Mouse (Mus musculus): ENCODE measurements around the gene Pdzrn3.

The Pdzrn3 gene

GRCm38 (mm10) chr6:101377167-101377934 is at the start of gene Pdzrn3:
Gene Pdzrn3, minus strand, starts transcription at chr6:101377897.
- no peak for DNase-seq (ENCODE audit: low read depth, low spot score)

GRCm38 (mm10) chr6:101427296-101427695 is 49.6 kb upstream of the Pdzrn3 start:
- no peak for DNase-seq (ENCODE audit: low read depth, low spot score)

- no peak for DNase-seq (ENCODE audit: low read depth, low spot score)
Observed at GRCm38 (mm10) chr6:101426301-101426700, 48.6 kb upstream of the Pdzrn3 start.

- no peak for DNase-seq (ENCODE audit: low read depth, low spot score)
Observed at GRCm38 (mm10) chr6:101422084-101422954, 44.6 kb upstream of the Pdzrn3 start.

GRCm38 (mm10) chr6:101418213-101418612 is 40.5 kb upstream of the Pdzrn3 start:
- no peak for DNase-seq (ENCODE audit: low read depth, low spot score)

- DNase-seq (ENCODE audit: low read depth, low spot score) = no peak
Observed at GRCm38 (mm10) chr6:101411701-101412100, 34.0 kb upstream of the Pdzrn3 start.

GRCm38 (mm10) chr6:101411064-101411463 is 33.4 kb upstream of the Pdzrn3 start:
- no peak for DNase-seq (ENCODE audit: low read depth, low spot score)

GRCm38 (mm10) chr6:101396711-101397110 is 19.0 kb upstream of the Pdzrn3 start:
- no peak for DNase-seq (ENCODE audit: low read depth, low spot score)

GRCm38 (mm10) chr6:101395908-101396307 is 18.2 kb upstream of the Pdzrn3 start:
- DNase-seq (ENCODE audit: low read depth, low spot score) = no peak

GRCm38 (mm10) chr6:101392801-101393117 is 15.1 kb upstream of the Pdzrn3 start:
- no peak for DNase-seq (ENCODE audit: low read depth, low spot score)

GRCm38 (mm10) chr6:101392107-101392800 is 14.6 kb upstream of the Pdzrn3 start:
- no peak for DNase-seq (ENCODE audit: low read depth, low spot score)

- DNase-seq (ENCODE audit: low read depth, low spot score) = no peak
Observed at GRCm38 (mm10) chr6:101385490-101385889, 7.8 kb upstream of the Pdzrn3 start.

GRCm38 (mm10) chr6:101384958-101385357 is 7.3 kb upstream of the Pdzrn3 start:
- no peak for DNase-seq (ENCODE audit: low read depth, low spot score)

- no peak for DNase-seq (ENCODE audit: low read depth, low spot score)
Observed at GRCm38 (mm10) chr6:101384476-101384875, 6.8 kb upstream of the Pdzrn3 start.

- DNase-seq (ENCODE audit: low read depth, low spot score) = no peak
Observed at GRCm38 (mm10) chr6:101382891-101383290, 5.2 kb upstream of the Pdzrn3 start.

- no peak for DNase-seq (ENCODE audit: low read depth, low spot score)
Observed at GRCm38 (mm10) chr6:101379546-101379945, 1.8 kb upstream of the Pdzrn3 start.

- DNase-seq (ENCODE audit: low read depth, low spot score) = no peak
Observed at GRCm38 (mm10) chr6:101377935-101378609, 375 bp upstream of the Pdzrn3 start.

- DNase-seq (ENCODE audit: low read depth, low spot score) = no peak
Observed at GRCm38 (mm10) chr6:101376511-101377166, 1.1 kb downstream of the Pdzrn3 start.

- DNase-seq (ENCODE audit: low read depth, low spot score) = no peak
Observed at GRCm38 (mm10) chr6:101376049-101376448, 1.6 kb downstream of the Pdzrn3 start.

GRCm38 (mm10) chr6:101374721-101375120 is 3.0 kb downstream of the Pdzrn3 start:
- no peak for DNase-seq (ENCODE audit: low read depth, low spot score)

GRCm38 (mm10) chr6:101374186-101374585 is 3.5 kb downstream of the Pdzrn3 start:
- no peak for DNase-seq (ENCODE audit: low read depth, low spot score)

All from CD4-positive, CD25-positive, alpha-beta regulatory T cell, adult 2 months (primary cell).